Mouse (Mus musculus) granulocyte monocyte progenitor cell, adult 5-6 weeks (primary cell): ENCODE measurements around the gene 4933430I17Rik. TPM values are rescaled to one million over a fixed set of nuclear protein-coding genes. Genes with fewer than 3 reads are reported as not detected.

ENCODE experiments used
- ATAC-seq: replicated peaks from 2 replicates; pipeline ENCODE4 v1.8.0; 2016; ENCODE audit warnings: mild to moderate bottlenecking, moderate TSS enrichment, inconsistent platforms; ENCODE audit not compliant: poor library complexity, severe bottlenecking
- total RNA-seq, 2 experiments: library from RNA; stranded (forward) in 1 of 2; stranded (reverse) in 1 of 2; fragments of 200-712, 200-1000 nt in 1 of 2; fragments of >200 nt in 1 of 2; fragmentation: Nextera tagmentation in 1 of 2; gene quantifications; 2 replicates each; pipeline ENCODE4 v1.2.3; 2014 to 2017

4933430I17Rik gene
- total RNA-seq, 2 experiments from 2014 or later, result 0.72 TPM; not detected in 1

- no peak for ATAC-seq
Measured at GRCm38 (mm10) chr4:62502969-62503368, 22.2 kb upstream of the 4933430I17Rik start.

DNA sequence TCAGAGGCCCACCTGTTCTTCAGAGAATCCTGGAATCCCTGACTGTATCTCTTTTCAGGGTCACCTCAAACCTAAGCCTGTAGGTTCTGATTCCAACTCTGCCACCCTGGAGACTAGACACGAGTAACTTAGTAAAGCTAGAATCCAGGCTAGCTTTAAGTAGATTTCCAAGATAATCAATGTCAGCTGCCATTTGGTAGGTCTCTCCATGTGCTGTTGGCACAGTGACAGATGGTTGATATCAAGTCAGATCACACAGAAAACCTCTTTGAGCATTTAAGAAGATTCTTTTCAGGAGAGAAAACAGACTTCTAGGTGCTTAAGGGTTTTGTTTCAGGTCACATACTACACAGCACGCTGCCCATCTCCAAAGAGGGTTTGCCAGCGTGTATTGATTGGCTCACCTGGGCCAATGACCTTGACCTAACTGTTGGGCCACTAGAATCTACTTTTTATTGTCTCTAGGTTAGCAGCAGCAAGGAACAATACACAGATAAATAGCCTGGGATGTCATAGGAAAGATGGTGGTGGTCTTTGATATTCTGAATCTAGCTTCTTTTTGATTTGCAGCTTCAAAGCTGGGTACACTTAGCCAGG is 21.7 kb upstream of the 4933430I17Rik start, which contains the start of gene Hdhd3:
Gene Hdhd3, minus strand, starts transcription at position 94 of the 597 bp plus-strand sequence.
- ATAC-seq, result no peak

DNA sequence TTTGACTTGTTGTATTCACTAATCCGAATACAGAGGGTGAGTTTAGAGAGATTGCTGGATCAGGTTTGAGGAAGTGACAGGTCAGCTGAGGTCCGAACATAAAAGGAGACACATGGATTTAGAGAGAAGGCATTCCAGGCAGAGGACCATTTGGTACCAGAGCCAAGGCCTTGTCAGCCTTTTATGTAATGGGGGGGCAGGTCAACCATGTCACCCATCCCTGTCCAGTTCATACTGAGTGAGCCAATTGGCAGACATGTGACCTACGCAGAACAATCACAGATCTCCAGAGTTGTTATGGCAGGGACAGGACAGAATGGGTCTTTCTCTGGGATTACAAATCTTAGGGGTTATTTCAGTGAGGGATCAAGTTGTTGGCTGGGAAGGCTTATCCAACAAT is 19.2 kb upstream of the 4933430I17Rik start:
- no peak for ATAC-seq

DNA sequence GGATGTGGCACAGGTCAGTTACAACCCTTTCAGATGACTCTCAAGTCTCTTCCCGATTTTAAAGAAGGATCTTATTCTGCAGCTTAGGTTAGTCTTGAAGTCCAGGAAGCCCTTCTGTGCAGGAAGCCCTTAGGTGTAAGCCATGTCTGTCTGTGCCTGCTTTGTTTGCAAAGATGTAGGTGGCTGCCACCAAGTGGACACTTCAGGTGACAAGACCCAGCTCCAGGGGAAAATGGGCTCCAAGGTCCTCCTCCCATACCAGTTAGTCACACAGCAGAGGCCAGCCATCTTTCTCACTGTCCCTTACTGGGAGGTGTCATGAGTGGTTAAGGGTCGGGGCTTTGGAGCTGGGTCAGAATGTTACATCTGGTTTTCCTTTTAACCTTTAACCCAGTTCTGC is 18.4 kb upstream of the 4933430I17Rik start:
- no peak for ATAC-seq

DNA sequence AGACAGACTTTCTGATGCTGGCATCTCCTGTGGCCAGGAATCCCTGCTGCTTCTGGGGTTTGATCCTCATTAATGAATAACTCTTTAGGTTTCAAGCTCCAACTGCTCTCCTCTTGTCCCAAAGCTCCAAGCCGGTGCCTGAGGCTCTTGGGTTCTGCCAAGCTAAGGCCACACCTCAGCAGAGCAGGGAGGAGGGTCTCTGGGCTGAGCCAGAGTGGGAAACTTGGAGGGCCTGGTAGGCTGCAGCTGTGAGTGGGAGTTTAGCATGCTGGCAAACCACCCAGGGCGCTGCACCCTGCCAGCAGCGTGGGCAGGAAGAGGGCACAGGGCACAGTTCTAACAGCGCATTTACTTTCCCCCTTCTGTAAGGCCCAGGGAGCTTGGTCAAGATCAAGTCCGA is 16.3 kb upstream of the 4933430I17Rik start:
- no peak for ATAC-seq

DNA sequence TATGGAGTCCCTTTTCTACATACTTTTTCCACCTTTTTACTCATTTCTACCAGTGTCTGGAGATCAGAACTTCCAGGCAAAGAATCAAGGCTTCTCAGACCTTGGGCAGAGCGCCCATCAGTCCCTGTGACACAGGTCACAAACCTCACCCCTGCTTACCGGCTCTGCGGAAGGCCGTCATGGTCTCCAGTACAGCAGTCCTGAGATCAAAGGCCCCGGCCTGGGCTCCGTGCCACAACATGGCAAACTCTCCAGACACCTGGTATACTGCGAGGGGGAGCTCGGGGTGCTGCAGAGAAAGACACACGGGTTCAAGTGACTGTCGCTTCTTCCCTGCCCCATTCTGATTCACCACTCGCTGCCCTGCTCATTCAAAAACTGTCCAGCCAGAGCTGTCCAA is 15.2 kb upstream of the 4933430I17Rik start:
- no peak for ATAC-seq

DNA sequence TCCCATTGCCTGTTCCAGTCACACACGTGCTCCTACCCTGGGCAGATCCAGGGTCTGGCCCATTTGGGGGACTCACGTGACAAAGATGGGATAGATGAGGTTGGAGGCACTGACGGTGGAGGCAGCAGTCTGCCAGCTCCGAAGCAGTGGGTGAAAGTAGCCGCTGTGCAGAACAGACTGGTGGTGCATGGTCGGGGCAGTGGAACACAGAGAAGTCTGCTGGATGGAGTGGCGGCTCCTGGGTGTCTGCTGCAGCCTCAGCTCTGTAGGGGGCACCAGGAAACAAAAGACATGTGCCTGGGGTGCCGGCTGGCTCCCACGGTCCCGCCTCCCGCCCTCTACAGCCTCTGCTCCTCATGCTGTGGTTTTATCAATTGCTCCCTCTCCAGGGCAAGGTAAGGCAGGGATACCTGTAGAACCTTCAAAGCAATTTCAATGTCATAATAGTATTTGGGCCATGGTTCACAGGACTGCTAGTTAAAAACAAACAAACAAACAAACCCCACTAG is 11.1 kb upstream of the 4933430I17Rik start:
- ATAC-seq, result no peak

GRCm38 (mm10) chr4:62514995-62515394 is 10.2 kb upstream of the 4933430I17Rik start:
- ATAC-seq, result no peak

GRCm38 (mm10) chr4:62515490-62515889 is 9.7 kb upstream of the 4933430I17Rik start:
- ATAC-seq, result peak; percentile 21; the same call in 1 of the 2 replicates

DNA sequence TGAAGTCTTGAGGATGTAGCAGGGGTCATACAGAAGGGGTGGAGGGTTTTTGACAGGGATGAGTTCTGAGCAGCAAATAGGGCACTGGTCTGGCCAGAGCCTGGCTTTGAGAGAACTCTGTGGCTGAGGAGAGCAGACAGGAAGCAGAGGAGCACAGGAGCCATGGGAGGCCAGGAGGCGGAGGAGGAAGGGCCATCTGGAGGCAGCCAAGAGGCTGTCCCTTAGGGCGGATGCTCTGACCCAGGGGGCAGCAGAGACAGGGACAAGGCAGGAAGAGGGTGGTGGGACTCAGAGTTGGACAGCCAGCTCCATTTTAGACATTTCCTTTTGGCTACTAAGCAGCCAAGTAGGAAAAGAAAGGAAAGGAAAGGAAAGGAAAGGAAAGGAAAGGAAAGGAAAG is 9.1 kb upstream of the 4933430I17Rik start:
- ATAC-seq, result no peak

DNA sequence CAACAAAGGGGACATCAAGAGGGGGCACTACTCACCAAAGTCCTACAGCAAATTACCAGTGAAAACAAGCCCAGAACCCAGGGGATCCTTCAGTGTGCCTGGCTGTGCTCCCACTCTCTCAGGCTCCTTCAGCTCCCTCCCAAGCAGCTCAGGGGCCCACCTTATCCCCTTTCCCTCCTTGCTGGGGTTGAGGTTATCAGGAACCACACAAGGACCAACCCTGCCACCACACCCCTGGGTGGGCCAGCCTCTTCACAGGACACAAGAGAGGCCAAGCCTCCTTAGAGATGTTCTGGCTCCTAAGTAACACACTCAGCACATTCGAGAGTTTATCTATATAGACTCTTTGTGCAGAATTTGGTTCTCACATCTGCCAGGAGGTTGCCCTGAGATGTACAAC is 8.6 kb upstream of the 4933430I17Rik start:
- no peak for ATAC-seq

GRCm38 (mm10) chr4:62517046-62517445 is 8.1 kb upstream of the 4933430I17Rik start:
- ATAC-seq, result no peak

DNA sequence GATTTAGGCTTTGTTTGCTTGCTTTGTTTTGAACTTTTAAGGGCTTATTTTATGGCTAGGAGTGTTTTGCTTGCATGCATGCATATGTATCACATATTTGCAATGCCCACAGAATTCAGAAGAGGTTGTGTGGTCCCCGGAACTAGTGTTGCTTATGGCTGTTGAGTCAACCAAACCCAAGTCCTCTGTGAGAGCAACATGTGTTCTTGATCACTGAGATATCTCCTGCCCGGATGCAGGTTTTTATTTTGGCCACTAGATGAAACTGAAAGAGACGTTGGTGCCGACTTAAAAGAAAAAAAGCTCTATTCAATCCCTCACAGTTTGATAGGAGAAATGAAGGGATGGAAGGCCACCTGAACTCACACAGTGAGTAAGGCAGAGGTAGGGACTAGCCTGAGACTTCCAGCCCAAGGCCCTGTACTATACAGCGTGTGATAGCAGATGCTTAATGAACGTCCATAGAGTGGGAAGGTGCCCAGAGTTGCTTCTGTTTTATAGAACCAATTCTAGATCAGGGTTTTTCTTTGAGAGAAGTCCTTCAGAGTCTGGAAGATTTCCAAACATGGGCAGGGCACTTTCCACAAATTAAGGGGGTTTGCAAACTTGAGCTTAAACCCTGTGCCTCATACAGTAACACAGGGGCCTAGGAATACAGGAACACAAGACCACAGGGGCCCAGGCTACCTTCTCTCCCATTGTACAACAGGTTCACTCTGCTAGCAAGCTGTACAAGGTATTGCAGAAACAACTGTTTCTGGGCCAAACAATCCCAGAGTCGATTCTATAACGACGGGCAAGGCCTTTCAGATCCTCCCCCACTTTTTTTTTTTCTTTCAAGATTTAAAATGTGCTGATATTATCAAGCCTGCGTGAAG is 7.4 kb upstream of the 4933430I17Rik start:
- no peak for ATAC-seq

DNA sequence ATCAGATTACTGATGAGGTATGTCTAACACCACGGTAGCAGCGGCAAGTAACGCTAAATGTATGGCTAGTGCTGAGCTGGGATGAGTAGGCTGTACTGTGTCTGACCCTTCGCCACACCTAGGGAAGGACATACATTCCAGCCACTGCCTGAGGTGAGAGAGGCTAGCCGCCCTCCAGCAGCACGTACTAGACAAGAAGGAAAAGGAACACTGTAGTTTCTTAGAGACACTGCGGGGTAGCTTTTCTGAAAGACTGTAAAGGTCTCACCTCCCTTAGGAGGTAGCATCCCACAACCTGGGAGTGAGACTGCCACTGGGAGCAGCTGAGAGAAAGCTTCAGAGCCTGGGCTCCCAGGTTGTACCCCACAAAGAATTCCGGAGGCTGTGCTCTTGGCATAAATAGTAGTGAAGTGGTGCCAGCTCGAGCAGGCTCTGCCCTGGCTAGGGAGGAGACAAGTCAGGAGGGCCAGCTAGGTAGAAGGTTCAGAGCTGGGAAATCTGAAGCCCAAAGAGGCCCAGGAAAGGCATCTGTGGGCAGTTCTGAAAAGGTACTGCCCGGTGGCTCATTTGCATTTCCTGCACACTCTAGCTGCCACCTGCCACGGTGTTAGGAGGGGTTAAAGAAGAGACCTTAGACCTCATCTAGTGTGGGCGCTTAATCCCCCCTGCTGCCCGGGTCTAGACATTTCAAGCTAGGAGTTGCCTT is 6.6 kb upstream of the 4933430I17Rik start:
- no peak for ATAC-seq

GRCm38 (mm10) chr4:62519122-62519848 is 5.9 kb upstream of the 4933430I17Rik start:
- ATAC-seq, result peak; percentile 48

DNA sequence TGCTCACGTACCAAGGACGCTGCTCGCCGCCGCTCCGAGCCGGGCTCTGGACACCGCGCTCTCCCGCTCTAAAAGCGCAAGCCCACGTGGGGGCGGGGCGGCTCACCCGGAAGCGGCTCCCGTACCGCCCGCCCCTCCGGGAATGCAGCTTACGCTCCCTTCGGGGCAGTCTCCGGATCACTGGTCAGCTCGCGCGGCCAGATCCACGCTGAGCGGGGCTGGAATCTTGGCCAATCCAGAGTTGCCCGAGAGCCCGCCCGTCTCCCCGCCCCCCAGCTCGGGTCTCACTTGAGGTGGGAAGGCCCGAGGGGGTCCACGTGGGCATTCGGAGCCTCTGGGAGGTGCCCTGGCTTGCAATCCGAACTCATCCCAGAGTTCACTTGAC is 5.3 kb upstream of the 4933430I17Rik start, which contains the start of gene Alad:
Gene Alad, minus strand, starts transcription at position 70 of the 385 bp plus-strand sequence.
- peak; percentile 77 for ATAC-seq

GRCm38 (mm10) chr4:62520892-62521400 is 4.2 kb upstream of the 4933430I17Rik start:
- no peak for ATAC-seq

GRCm38 (mm10) chr4:62525489-62525811 is 281 bp downstream of the 4933430I17Rik start:
- no peak for ATAC-seq

- ATAC-seq, result no peak
Measured at GRCm38 (mm10) chr4:62526256-62526655, 1.1 kb downstream of the 4933430I17Rik start.

- ATAC-seq, result no peak
Measured at GRCm38 (mm10) chr4:62527655-62528054, 2.5 kb downstream of the 4933430I17Rik start.
